Mouse (Mus musculus) urinary bladder, adult 2 months (tissue): ENCODE data around the gene Cntrob. TPM values are rescaled to one million over a fixed set of nuclear protein-coding genes. Genes with fewer than 3 reads are reported as not detected.

Experiments
- DNase-seq: peaks from one replicate; pipeline ENCODE4 v3.0.0; 2022; ENCODE audit warnings: low spot score
- polyA plus RNA-seq: library from polyadenylated mRNA; depleted of rRNA; stranded (reverse); fragments of >200 nt; gene quantifications from 2 replicates; pipeline ENCODE4 v1.2.3, GENCODE M21; 2012

Gene Cntrob
- polyA plus RNA-seq, 1 experiment = 10.8 TPM

DNA sequence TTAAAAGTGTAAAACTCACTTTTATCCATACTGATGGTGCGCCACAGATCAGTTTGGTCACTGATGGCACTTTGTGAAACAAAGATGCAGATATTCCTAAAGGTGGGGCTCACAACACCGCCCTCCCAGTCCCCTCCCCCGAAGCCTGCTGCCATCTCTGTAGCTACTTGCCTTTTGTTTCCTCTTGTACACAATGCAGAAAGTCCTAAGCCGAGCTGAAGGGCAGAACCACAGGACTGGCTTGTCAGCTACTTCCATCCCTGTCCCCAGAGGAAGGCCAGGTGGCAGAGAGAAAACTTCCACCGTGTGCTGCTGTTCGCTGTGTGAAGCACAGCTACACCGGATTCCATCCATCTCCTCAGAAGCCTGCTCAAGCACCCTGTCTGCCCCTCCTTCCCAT is 25.3 kb downstream of the Cntrob start:
- DNase-seq = no peak

DNA sequence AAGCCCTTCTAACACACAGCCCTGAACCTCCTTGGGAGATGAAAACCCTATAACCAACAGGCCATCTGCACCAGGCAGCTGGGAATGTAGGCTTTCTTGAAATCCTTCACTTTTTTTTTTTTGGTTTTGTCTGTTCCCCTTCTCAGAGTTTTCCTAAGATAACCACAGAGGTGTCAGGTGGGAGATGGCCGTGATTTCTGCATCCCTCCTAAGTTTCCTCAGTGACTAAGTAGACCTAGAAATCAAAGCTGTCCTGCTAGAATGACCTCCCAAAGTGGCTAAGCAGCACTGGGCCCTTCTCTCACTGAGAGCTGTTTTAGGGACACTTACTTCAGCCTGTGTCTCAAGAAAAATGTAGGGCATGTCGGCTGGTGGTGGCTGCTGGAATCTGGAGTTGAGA is 25.8 kb downstream of the Cntrob start:
- no peak for DNase-seq

DNA sequence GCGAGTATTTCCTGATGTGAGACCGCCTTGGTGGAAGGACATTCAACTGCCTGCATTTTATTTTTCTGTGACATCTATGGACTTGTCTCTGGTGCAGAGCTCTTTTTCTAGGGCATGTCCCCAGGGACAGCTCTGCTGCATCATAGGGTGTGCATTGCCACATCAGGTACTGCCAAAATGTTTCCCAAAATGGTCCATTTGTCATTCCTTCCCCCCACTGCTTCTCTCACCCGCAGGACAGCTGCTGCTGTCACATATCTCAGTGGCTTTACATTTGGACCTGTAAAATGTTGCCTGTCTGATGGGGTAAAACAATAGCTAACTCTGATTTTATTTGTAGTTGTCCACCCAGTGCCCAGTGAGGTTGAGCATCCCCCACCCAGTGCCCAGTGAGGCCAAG is 28.3 kb downstream of the Cntrob start:
- no peak for DNase-seq

DNA sequence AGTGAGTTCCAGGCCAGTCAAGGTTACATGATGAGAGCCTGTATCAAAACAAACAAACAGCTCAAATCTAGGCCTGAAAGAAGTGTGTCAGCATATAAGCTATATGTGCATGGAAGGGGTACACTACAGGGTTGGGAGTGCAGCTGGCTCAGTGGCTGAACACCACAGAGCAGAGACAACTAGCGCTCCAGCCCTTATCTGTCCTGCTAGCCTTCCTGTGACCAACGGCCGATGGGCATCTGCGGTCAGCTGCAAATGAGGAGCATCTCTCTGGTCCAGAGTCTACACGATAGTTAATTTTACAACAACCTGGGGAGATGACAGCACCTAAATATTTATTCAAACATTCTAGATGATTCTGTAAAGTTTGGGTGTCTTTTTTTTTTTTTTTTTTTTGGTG is 32.5 kb downstream of the Cntrob start:
- no peak for DNase-seq

DNA sequence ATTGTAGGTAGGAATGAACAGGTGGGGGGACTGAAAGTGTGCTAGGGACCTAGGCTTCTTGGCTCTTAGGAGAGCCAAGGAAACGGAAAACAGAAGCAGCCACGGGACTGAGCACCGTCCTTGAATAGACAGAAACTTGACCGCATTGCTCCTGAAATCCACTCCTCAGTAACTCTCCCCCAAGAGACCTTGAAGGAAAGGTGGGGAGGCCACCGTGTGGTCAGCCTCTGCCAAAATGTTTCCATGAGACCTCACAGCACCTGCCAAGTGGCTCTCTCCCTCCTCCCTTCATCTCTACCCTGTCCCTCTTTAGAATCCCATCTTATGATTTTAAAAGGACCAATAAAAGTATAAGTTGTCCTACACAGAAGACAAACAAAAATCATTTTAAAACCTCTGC is 46.3 kb downstream of the Cntrob start:
- DNase-seq = no peak

DNA sequence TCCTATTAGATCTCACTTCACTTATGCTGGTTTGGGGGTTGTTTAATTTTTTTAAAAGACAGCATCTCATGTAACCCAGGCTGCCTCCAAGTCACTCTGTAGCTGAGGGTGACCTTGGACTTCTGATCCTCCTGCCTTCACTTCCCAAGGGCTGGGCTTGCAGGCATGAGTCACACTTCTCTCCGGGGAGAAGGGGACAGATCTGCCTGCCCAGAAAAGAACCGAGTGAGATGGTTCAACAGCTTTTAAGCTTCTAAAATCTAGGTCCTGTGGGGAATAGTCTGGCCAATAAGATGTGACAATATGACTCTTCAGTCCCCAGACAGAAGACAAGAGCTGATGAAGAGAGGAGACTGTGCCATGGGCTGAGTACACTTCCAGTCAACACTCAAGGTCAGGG is 47.5 kb downstream of the Cntrob start:
- DNase-seq = no peak

DNA sequence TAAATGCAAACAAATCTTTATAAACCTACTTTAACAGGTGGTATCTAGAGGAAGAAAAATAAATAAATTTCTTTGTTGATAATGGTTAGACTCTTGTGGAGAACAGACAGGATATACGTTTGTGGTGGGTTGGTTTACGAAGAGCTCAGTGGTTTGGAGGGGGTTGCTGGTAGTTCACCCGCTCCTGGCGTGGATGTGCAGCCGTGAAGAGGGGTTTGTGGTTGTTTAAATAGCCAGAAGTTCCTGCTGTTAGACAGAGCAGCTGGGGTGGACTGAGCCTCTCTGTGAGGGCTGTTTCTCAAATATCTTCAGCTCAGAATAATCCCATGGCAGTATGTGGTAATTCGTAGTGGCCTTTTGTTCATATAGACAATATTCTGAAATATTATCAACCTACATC is 47.9 kb downstream of the Cntrob start:
- no peak for DNase-seq

DNA sequence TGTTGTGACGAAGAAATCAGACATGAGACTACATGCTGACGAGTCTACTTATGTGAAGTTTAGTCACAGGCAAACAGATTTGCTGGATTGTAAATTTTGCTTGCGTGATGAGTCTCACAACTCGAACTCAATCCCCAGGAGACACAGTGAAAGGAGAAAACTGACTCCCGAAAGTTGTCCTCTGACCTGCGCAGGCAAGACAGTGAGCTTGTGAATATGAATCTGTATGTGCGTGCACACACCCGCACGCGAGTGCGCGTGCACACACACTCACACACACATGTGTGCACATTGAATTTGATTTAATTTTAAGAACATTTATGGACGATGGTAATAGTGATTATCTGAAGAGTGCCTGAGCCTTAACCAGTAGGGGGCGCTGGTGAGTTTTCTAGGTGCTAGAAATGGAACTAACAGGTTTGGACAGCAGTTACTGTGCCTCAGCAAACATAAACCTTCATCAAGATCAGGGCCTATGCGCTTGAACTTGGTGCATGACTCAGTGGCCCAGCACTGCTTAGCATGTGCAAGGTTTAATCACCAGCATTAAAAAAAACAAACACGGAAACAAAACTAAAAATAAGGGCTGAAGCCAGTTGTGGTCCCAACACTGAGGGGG is 51.3 kb downstream of the Cntrob start:
- DNase-seq = peak; percentile 58

DNA sequence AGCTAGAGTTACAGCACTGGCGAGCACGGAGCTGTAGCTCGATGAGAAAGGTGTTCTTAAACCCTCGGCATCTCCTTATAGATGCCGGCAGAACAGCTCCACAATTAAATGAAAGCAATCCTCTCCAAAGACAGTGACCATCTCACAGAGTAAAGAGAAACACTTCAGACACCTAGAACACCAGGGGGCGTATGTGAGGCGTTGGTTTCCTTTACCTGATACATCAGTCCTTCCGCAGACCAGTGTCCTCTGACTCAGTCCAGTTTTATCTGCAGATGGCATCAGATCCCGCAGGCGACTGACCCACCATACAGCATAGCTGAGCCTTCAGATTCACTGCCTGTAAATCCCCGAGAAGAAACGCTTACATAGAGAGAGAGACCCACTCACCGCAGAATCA is 54.0 kb downstream of the Cntrob start:
- DNase-seq = no peak

DNA sequence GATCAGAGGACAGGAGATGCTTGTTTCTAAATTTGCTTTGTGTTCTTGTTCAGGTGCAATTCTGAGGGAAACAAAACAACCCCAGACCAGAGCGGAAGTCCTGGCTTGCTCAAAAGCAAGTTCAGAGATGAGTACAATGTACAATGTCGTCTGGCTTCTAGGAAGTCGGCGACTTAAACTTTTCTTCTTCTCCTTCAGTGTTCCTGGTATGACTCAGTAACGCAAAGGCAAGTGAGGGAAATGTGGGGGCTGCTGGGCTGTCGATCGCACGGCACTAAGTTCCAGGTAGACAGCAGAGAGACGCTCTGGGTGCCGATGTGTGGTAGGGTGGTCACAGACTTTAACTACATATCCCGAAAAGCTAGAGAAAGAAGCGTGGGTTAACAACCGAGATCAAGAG is 55.5 kb downstream of the Cntrob start:
- DNase-seq = no peak

DNA sequence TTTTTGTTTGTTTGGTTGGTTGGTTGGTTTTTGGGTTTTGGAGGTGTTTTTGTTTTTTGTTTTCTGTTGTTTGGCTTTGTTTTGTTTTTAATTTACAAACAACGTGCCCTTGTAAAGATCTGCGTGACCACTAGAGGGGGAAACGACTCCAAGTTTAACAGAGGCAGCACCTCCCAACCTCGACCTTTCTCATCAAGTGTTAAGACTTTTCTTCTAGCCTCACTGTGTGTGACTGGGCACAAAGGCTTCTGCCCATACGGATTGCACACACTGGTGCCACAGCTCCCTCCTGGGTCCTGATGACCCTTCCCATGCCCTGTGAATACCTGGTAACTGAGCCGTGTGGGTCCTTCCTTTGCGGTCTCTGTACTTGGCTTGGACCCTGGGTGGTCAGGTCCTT is 56.2 kb downstream of the Cntrob start:
- DNase-seq = no peak

DNA sequence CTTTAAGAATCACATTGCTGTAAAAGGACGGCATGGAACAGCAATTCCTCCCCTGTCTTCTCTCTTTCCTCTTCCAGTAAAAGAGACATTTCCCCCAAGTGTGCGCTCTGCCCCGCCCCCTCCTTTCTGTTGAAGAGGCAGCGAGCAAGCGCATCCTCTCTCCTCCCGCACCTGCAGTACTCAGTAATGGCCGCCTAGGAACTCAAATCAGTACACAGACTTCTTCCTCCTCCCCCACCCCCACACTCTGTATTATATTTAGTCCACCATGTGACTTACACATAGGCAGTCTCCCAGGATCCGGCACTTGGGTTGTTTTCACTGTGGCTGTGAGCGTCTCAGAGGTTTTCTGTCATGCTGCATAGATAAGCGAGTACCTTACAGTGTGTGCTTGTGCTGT is 57.3 kb downstream of the Cntrob start:
- no peak for DNase-seq

DNA sequence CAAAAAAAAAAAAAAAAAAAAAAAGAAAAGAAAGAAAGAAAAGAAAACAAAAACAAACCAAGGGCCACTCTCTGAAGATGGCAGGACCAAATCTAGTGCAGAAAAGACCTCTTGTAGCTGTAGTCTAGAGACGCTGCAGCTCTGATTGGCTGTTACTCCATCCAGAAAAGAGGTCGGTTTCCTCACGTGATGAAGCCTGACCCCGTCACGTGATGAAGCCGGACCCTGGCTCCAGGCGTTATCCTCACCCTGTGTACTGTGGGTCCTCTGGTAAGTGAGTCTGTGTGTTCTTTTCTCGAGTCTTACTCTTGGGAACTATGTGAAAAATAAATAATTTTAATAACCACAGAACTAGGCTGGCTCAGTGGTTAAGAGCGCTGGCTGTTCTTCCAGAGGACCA is 58.2 kb downstream of the Cntrob start:
- DNase-seq = no peak

DNA sequence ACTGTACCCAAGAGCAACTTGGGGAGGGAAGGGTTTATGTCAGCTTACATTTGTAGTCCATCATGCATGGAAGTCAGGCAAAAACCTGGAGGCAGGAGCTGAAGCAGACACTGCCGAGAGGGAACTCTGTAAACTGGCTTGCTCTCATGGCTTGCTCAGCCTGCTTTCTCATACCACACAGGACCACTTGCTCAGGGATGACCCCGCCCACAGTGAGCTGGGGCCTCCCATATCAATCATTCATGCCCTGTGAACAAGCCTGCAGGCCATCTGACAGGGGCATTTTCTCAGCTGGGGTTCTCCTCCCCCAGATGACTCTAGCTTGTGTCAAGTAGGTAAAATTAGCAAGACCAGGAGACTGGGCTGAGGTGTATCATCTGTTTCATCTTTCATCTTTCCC is 59.3 kb downstream of the Cntrob start:
- no peak for DNase-seq

DNA sequence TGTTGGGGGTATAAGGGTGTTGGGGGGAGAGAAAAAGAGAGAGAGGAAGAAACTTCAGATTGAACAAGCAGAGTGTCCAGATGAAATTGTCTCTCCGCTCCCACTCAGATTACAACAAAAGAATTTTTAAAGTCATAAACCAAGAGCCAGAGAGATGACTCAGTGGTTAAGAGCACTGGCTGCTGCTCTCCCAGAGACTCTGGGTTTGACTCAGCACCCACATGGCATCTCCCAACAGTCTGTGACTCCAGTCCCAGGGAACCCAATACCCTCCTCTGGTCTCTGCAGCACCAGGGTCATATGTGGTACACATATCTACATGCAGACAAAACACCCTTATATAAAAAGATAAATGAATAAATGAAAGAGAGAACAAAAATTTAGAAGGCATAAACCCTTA is 63.5 kb downstream of the Cntrob start:
- no peak for DNase-seq

DNA sequence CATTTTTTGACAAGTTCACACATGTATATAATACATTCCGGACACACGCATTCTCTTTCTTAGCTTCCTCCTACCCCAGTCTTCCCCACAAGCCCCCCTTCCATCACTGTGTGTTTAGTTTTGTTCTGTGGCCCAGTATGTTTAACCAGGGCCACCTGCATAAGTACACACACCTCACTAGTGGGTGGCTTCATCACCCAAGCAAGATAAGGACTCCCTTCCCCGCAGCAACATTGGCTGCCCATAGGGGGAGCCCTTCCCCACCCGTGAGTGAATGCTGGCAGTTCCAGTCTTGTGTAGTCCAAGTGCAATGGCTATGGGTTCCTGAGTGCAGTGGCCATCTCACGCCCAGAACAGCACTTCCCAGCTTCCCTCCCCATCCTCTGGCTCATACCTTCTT is 65.3 kb downstream of the Cntrob start:
- no peak for DNase-seq

DNA sequence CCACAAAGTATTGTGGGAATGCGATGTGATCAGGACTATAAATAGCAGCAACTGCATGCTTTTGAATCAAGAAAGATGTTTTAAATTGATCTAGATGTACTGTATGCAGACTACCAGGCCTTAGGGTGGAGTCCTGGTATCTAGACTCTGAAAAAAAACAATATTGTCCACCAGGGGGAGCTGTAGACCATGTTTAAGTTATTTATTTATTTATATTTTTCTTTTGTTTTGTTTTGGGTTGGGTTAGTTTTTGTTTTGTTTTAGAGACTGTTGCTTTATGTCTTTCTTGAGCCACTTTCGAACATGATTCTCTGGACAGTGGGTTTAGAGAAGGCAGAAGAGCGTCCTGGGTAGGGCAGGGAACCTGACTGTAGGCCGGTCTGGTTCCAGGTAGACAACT is 65.8 kb downstream of the Cntrob start:
- no peak for DNase-seq

DNA sequence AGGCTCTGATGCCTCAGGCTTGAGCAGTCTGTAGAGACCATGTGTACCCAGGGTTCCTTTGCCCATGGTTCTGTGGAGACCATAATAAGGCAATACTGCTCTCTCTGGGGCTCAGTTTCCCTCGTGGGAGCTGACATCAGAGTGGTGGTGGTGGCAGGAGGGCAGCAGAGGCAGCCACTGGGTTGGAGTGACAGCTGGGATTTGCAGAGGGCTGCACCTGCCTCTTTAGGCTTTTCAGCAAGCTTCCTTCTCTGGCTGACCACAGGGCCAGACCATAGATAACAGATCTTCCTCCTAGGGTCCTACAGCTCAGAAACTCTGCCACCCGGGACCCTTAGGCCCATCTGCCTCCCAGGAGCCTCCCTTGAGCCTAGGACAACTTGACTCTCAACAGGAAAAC is 66.5 kb downstream of the Cntrob start:
- DNase-seq = no peak

DNA sequence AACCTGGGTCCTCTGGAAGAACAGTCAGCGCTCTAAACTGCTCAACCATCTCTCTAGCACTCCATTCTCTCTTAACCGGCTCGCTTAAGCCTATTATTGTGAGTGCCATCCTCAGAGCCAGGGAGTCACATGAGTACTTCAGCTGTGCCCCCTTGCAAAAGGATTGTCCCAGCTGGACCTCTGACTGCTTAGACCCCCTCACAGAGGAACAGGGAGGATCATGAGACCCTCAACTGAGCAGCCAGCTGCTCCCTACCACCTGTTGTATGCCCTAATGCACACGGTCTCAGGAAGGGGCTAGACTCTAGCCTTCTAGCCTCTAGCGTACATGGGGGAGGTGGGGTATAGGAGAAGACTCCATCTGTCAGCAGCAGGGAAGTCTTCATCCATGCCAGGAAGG is 68.8 kb downstream of the Cntrob start:
- DNase-seq = no peak

DNA sequence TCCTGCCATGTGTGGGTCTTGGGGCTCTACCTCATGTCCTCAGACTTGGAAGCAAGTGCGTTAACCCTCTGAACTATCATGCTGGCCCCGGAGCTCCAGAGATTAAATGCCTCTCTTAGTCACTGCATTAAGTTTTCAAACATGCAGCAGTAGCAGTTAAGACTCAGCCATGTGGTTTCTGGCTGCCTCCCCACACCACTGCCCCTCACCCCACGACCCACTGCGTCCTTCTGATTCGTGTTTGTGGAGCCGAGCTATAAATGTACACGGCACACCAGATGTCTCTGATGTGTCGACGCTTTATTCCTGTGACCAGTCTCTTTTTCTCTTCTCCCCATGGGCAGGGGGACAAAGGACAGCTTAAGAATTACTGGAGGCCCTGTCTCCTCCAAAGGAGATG is 70.4 kb downstream of the Cntrob start:
- no peak for DNase-seq

DNA sequence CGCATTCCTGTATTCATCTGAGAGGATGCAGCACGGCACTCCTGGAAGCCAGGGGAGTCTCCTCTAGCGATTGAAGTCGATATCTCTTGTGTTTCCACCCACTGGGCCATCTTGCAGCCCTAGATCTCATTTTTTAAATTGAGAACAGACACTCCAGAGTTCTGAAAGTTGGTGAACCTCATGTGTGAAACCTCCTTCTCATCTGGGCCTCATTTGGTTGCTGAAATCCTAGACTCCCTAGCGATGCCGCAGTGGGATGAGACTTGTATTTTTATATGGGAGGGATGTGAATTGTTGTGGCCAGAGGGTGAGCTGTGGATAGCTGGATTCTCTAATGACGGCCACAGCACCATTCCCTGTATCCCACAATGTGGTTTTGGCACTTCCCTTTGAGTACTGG is 71.6 kb downstream of the Cntrob start:
- no peak for DNase-seq

DNA sequence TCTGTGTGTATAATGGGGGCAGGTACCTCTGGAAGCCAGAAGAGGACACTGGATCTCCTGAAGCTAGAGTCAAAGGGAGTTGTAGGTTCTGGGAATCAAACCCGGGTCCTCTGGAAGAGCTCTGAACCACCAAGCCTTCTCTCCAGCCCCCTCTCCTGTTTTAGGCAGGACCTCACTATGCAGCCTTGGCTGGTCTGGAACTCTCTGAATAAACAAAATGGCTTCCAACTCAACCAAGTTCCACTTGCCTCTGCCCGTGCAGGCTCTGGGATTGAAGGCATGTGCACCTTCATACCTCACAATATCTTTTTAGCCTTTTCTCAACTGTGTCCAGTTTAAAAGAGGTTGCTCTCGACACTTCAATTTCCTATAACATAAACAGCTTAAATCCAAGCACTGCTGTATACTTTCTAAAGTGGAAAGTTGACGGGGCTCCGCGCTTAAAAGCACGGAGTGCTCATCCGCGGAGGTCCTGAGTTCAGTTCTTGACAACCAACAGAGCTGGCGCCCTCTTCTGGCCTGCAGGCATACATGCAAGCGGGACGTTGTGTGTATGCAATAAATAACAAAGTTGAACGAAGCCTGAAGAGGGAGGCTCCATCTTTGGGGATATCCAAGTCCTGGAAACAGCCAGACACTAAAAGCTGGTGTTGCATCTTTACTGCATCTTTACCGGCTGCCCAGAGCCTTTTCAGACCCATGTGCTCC is 72.3 kb downstream of the Cntrob start:
- no peak for DNase-seq

DNA sequence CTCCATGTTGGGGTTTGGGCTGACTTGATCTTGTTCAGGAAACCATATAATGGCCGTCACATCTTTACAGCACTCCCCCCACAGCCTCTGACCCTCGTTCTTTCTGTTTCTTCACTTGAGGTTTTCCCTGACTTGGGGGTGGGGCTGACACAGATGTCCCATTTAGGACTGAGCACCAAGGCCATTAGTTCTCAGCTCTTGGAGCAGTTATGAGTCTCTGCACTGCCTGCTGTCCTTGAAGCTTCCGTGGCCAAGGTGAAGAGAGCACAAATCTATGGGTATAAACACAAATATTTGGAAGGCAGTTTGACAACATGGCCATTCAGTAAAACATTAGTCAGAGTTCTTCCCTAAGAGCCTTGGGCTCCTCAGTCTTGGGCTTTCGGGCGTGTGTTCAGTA is 73.5 kb downstream of the Cntrob start:
- DNase-seq = no peak
